Mouse (Mus musculus): ENCODE results near the gene Ptger1.

DNA sequence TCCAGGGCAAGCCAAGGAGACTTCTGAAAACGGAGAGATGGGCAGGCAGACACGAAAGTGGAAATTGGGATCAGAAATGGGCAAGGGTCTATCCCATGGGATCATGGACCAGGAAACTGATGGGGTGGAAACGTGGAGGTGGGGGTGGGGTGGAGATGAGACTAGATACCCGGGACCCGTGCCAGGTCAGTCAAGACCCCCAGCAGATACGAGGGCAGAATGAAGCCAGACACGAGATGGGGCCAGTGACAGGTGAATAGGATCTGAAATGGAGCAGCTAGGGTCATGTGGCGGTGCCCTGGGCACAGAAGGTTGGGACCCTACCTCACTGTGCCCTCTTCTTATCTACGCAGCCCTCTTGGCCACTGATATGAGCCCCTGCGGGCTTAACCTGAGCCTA, 1.0 kb downstream of the Ptger1 start:
- TF ChIP-seq CTCF (IDR thresholded peaks at IDR 0.05; ENCODE audit: control insufficient read depth, insufficient read depth, insufficient replicate concordance, low read depth, low read length), result no peak
- TF ChIP-seq POLR2A (IDR thresholded peaks at IDR 0.05; ENCODE audit: control insufficient read depth, low read depth, low read length), result no peak
